In genomic region chr1:118672196-118672595, GRCm38 (mm10) we compare ENCODE assay signal across 10 mouse cellular contexts. TPM values are rescaled to one million over a fixed set of nuclear protein-coding genes. Genes with fewer than 3 reads are reported as not detected.
DNase-seq lines count a peak whose midpoint lies in the region; ATAC-seq and TF ChIP-seq lines count a peak whose summit lies in the region.
"Had no signal": no experiment of that assay in that cellular context is flagged by ENCODE, and none has a peak within 500 bp of the region (broad histone marks: within the 10 kb centered on the region; RNA-seq: fewer than 3 reads in every experiment).

No protein-coding gene starts in this region.

- 38% methylated on average over 8 of the region's 8 CpGs for WGBS in cerebellum, adult 2 months
- WGBS in kidney, postnatal 0 days: 31% methylated on average over 8 of the region's 8 CpGs

- H3K4me2 ChIP-seq in kidney, postnatal 0 days (ENCODE audit: low read length): no peak overlapping the region
- H3K4me2 ChIP-seq: limb, embryonic 13.5 days; stomach, embryonic 15.5 days had no signal

- H3K4me1 ChIP-seq in cerebellum, adult 2 months (ENCODE audit: control insufficient read depth, insufficient read depth, low read length): no peaks in the 10 kb centered on the region
- peaks cover 4% of the 10 kb centered on the region; the same call in 1 of the 2 replicates for H3K4me1 ChIP-seq in kidney, postnatal 0 days (replicated peaks; ENCODE audit: insufficient read depth, low read length)
- H3K4me1 ChIP-seq: limb, embryonic 13.5 days; stomach, embryonic 15.5 days had no signal

- no peak for TF ChIP-seq CTCF in cerebellum, adult 2 months (IDR thresholded peaks at IDR 0.05; ENCODE audit: borderline replicate concordance, insufficient read depth, low read depth, low read length)
- no peak for TF ChIP-seq CTCF in kidney, postnatal 0 days (IDR thresholded peaks at IDR 0.05; ENCODE audit: low read depth)

- H3K27ac ChIP-seq in cerebellum, adult 2 months (ENCODE audit: insufficient read depth, low read length): no peak overlapping the region
- peak overlapping the region; percentile 85 for H3K27ac ChIP-seq in kidney, postnatal 0 days
- H3K27ac ChIP-seq: limb, embryonic 13.5 days; stomach, embryonic 15.5 days had no signal

- DNase-seq in cerebellum, adult 2 months: peak; percentile 7 to 21
- no peak for DNase-seq in cerebellum, postnatal 36 days
- peak; percentile 29 to 33 for DNase-seq in right cerebral cortex, postnatal 10 days (ENCODE audit: low spot score in 2 of 2)
- DNase-seq in right cerebral cortex, postnatal 25 days: no peak
- peak; percentile 65 for DNase-seq in kidney, postnatal 0 days (ENCODE audit: low spot score)
- no peak for DNase-seq in urinary bladder, postnatal 25 days (ENCODE audit: low spot score)
- no peak for DNase-seq in adrenal gland, postnatal 25 days
- no peak for DNase-seq in spleen, adult 18-20 months

- H3K27me3 ChIP-seq in cerebellum, adult 2 months (ENCODE audit: control insufficient read depth, insufficient read depth, low read length): no peaks in the 10 kb centered on the region
- H3K27me3 ChIP-seq in kidney, postnatal 0 days (ENCODE audit: insufficient read depth, low read length): no peaks in the 10 kb centered on the region
- H3K27me3 ChIP-seq: limb, embryonic 13.5 days; stomach, embryonic 15.5 days had no signal

- H3K4me3 ChIP-seq in cerebellum, adult 2 months (replicated peaks; ENCODE audit: insufficient read depth, low read depth, low read length): no peak overlapping the region
- H3K4me3 ChIP-seq in kidney, postnatal 0 days (replicated peaks; ENCODE audit: low read depth, low read length): no peak overlapping the region
- H3K4me3 ChIP-seq: limb, embryonic 13.5 days; stomach, embryonic 15.5 days had no signal

- H3K36me3 ChIP-seq in kidney, postnatal 0 days (ENCODE audit: insufficient read depth, low read length): 0 out of 2 replicates have a peak, but pooled peaks cover 9% of the 10 kb centered on the region
- H3K36me3 ChIP-seq: limb, embryonic 13.5 days; stomach, embryonic 15.5 days had no signal

- no peaks in the 10 kb centered on the region for H3K9me3 ChIP-seq in kidney, postnatal 0 days (replicated peaks; ENCODE audit: low read length)
- H3K9me3 ChIP-seq: limb, embryonic 13.5 days; stomach, embryonic 15.5 days had no signal

- no peak overlapping the region for H3K9ac ChIP-seq in kidney, postnatal 0 days (ENCODE audit: low read depth, low read length)
- H3K9ac ChIP-seq: limb, embryonic 13.5 days; stomach, embryonic 15.5 days had no signal

- ATAC-seq in kidney, postnatal 0 days (replicated peaks; ENCODE audit: low FRiP score, low read depth): peak; percentile 93

- TF ChIP-seq POLR2A in cerebellum, adult 2 months (IDR thresholded peaks at IDR 0.05; ENCODE audit: borderline replicate concordance, insufficient read depth, low read length): no peak

RNA-seq across cellular contexts. Expression of gene Tfcp2l1, which starts 44.5 kb away (rescaled TPM):
- polyA plus RNA-seq in cerebellum, adult 2 months (2012; rRNA removed): 0.08 and 0.19 TPM in 2 replicates
- polyA plus RNA-seq in kidney, postnatal 0 days (2015; fragmentation: Nextera tagmentation; extraction: Ambion mirVana): 35.6 and 38.6 TPM in 2 replicates
- 0.46 and 0.62 TPM in 2 replicates for total RNA-seq in adrenal gland, postnatal 25 days (2021)

Comparison
In these comparisons a context has a peak if more than half of its experiments do, and no peak if none do; other contexts are left out.
1. DNase-seq: peak in cerebellum, adult 2 months (2 of 2), right cerebral cortex, postnatal 10 days (2 of 2) and kidney, postnatal 0 days (single experiment); none in cerebellum, postnatal 36 days (0 of 2), right cerebral cortex, postnatal 25 days (single experiment), urinary bladder, postnatal 25 days (single experiment), adrenal gland, postnatal 25 days (single experiment) and spleen, adult 18-20 months (0 of 2).
2. RNA of gene Tfcp2l1, which starts 44.5 kb away (polyA plus RNA-seq): 35.6 to 38.6 TPM in kidney, postnatal 0 days; 0.08 to 0.19 TPM in cerebellum, adult 2 months; every median in the first group is over 10 times any median in the second.